Mouse (Mus musculus): ENCODE data around the gene Glb1l. TPM values are rescaled to one million over a fixed set of nuclear protein-coding genes. Genes with fewer than 3 reads are reported as not detected.

Glb1l gene
- total RNA-seq, 2 experiments from 2014 or later, result 6.5 to 8.6 TPM

- no peak for DNase-seq
These were observed 20.6 kb upstream of the Glb1l start for GRCm38 (mm10) chr1:75231224-75231623.

DNA sequence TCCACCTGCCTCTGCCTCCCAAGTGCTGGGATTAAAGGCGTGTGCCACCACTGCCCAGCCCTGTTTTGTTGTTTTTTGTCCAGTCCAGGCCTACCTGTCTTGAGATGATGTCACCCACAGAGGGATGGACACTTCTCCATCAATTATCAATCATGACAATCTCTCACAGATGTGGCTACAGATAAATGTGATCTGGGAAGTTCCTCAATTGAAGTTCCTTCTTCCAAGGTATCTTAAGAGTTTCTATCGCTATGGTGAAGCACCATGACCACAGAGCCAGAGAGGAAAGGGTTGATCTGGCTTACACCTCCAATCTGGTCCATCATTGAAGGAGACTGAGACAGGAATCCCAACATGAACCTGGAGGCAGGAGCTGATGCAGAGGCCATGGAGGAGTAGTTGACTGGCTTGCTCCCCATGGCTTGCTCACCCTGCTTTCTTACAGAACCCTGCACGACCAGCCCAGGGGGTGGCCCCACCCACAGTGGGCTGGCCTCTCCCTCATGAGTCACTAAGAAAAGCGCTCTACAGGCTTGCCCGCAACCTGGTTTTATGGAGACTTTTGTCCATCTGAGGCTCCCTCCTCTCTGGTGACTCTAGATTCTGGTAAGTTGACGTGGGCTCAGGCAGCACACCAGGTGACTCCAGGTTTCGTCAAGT lies 19.9 kb upstream of the Glb1l start:
- DNase-seq, result no peak

DNA sequence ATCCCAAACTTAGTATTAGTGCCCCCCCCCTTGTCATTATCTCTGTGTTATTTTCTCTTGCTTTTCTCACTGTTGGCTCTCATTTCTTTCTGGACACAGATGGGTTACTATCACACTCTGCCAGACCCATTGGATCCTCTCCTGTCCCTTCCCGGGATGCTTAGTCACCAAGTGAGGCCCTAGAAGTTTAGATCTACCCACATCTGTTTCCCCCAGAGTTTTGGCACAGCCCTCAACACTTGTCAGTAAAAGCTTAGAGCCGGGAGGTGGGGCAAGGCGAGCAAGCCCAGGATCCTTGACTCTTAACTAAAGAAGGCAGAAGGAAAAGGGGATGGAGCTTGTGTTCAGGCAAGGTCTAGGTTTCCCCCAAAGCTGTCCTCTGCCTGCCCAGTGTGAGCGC lies 18.5 kb upstream of the Glb1l start:
- DNase-seq, result no peak

DNA sequence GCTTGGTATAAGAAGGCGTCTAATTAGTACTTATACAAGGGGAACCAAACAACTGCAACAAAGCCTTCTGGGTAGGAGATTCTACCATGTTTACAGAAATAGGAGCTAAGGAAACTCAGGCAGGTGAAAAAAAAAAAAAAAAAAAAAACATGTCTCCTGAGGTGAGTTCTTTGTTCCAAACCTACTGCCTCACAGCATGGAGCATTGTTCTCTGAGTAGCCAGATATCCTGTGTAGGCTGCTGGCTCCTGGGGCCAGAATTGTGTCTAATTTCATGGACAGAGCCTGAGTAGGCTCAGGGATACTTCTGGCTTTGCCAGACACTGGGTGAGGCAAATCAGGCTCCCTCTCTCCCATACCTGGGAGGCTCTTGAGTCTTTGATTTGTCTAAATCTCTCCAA lies 17.0 kb upstream of the Glb1l start:
- DNase-seq, result no peak

- no peak for DNase-seq
These were observed 15.5 kb upstream of the Glb1l start for GRCm38 (mm10) chr1:75226138-75226537.

DNA sequence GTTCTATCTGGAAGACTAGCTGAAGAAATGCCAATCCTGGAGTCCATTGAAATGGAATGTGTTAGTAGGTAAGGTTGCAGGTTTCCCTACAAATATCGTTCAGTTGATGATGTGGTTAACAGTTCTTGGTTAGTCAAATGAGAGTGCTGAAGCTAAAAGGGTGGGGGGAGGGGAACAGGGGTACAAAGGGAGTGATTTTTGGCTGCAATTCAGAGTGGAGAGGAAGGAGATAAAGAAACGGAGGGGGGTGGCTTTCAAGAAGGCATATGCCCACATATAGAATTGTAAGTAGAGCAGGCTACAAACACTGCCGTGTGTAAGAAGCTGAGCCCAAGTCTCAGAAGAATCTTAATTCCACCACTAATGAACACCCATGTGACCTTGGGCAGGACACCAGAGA lies 14.9 kb upstream of the Glb1l start:
- no peak for DNase-seq

- no peak for DNase-seq
These were observed 12.9 kb upstream of the Glb1l start for GRCm38 (mm10) chr1:75223532-75223931.

GRCm38 (mm10) chr1:75222926-75223325 lies 12.3 kb upstream of the Glb1l start:
- DNase-seq, result no peak

- DNase-seq, result no peak
These were observed 10.9 kb upstream of the Glb1l start for GRCm38 (mm10) chr1:75221538-75221937.

GRCm38 (mm10) chr1:75219531-75219930 lies 8.9 kb upstream of the Glb1l start, which contains the start of gene Tuba4a:
TSS of gene Tuba4a (minus strand) at chr1:75219865.
- DNase-seq, result no peak

GRCm38 (mm10) chr1:75219078-75219477 lies 8.5 kb upstream of the Glb1l start:
- DNase-seq, result peak; percentile 84

GRCm38 (mm10) chr1:75218227-75219001 lies 7.8 kb upstream of the Glb1l start:
- DNase-seq, result peak; percentile 74

DNA sequence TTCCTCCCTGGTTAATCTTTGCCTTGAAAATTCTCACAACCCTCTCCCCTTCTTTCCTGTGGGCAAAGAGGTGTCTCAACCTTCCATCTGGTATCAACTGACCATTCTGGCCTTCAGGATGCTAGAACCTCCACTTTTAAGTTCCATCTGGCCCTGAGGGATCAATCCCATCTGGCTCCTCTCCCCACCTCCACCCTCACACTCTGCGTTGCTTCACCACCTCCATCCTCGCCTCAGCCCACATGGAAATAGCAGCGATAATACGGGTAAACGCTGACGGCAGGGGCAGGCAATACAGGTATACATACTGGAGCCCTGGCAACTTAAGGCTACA lies 7.2 kb upstream of the Glb1l start:
- no peak for DNase-seq

- DNase-seq, result peak; percentile 49
These were observed 6.4 kb upstream of the Glb1l start for GRCm38 (mm10) chr1:75216797-75217585.

DNA sequence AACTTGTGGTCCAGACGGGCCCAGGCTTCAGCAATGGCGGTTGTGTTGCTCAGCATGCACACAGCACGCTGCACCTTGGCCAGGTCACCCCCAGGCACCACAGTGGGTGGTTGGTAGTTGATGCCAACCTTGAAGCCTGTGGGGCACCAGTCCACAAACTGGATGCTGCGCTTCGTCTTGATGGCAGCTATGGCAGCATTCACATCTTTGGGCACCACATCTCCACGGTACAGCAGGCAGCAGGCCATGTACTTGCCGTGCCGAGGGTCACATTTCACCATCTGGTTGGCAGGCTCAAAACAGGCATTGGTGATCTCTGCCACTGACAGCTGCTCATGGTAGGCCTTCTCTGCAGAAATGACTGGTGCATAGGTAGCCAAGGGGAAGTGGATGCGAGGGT lies 5.2 kb upstream of the Glb1l start:
- peak; percentile 27 for DNase-seq

GRCm38 (mm10) chr1:75214886-75215285 lies 4.3 kb upstream of the Glb1l start:
- DNase-seq, result no peak

- DNase-seq, result no peak
These were observed 3.8 kb upstream of the Glb1l start for GRCm38 (mm10) chr1:75214442-75214841.

DNA sequence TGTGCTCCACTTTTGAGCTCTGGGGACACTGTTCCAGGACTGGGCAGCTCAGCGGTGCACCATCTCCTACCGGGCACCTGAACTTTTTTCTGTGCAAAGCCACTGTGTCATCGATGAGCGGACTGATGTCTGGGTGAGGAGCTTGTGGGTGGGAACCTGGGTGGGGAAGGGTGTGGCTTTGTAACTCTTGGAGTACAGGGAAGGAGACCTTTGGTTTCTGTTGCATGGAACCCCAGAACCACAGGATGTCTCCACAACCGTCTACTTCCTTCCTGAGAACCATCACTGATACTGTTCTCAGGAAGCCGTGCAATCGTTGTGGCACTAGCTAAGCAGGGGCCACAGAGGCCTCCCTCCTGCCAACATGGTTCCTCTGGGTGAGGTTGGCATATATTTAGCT lies 2.5 kb upstream of the Glb1l start:
- no peak for DNase-seq

- no peak for DNase-seq
These were observed 1.9 kb upstream of the Glb1l start for GRCm38 (mm10) chr1:75212542-75212941.

GRCm38 (mm10) chr1:75211141-75211708 lies 612 bp upstream of the Glb1l start:
- no peak for DNase-seq

DNA sequence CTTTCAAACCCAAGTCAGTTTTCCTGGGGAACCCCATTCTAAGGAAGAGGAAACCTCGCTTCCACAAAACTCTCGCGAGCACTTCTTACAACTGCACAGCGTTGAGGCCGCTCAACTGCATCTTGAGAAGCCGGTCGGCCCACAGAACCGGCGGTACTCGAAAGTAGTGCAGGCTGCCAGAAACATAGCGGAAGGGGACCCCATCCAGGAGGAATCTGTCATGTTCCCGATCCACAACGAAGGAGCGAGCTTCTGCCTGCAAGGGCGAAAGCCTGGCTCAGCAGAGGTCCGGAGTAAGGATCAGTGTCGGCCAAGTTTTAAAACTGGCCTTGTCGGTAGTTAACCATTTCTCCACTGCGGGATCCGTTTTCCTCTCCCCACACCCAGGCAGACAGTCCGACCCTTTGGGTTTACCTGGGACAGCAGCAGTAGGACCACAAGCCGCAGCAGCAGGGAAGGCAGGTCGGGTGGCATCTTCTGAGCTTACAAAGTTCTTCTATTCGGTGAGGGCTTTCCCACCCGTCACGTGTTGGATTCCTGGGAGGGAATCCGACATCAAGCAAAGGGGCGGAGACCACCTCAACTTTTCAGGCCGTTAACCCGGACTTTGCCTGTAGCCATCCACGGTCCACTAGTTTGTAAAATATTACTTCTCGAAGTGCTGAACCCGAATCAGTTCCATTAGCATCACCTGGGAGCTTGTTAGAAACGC lies 1.5 kb downstream of the Glb1l start:
- peak; percentile 37 for DNase-seq

DNA sequence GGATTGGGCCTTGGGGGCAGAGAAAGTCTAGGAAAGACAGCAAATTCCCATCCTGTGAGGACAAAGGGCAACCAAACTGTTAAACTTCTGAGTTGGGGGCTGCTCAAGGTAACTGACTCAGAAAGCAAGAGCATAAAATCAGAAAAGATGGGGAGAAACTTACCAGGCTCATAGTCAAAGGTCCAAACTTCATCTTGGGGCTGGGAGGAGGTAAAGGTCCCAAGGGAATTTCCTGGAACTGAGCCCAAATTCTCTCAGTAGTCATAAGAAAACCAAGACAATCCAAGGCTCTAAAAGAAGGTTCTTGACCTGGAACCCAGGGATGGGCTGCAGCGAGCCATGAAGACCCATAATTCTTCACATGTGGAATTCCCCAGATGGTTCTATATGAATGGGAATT lies 9.4 kb downstream of the Glb1l start:
- no peak for DNase-seq

All from gastrocnemius, postnatal 10 days (tissue).